Mouse (Mus musculus): ENCODE data around the gene Rabac1. TPM values are rescaled to one million over a fixed set of nuclear protein-coding genes. Genes with fewer than 3 reads are reported as not detected.

Rabac1 gene
- polyA plus RNA-seq, 1 experiment from 2014 or later: 67.4 TPM

DNA sequence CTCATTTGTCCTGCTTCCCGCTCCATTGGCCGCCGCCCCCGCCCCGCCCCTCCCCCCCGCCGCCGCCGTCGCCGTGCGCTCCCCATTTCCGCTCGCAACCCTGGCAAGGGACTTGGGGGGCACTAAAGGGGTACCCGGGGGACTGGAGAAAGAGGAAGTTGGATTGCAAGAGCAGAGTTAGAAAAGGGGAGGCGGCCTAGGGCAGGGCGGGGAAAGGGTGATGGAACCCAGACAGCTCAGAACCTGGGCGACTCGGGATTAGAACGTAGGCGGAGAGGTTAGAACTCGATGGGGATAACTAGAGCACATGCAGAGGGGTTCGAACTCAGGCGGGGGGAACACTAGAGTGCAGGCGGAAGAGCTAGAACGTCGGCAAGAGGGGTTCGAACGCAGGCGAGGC lies 18.1 kb downstream of the Rabac1 start:
- Histone ChIP-seq H3K4me3 (peak overlapping the region; percentile 44), H3K4me1 (peaks cover 7% of the 10 kb centered on the region; the same call in 1 of the 2 replicates), H3K36me3 (no peaks in the 10 kb centered on the region), H3K9ac (no peak overlapping the region), H3K9me3 (replicated peaks) (0 out of 2 replicates have a peak, but pooled peaks cover 3% of the 10 kb centered on the region), H3K27ac (no peak overlapping the region), H3K4me2 (peak overlapping the region; percentile 62), H3K27me3 (replicated peaks) (peaks cover 81% of the 10 kb centered on the region)
- WGBS (ENCODE audit: insufficient replicate concordance): 2% methylated on average over 30 of the region's 30 CpGs
- no peak for ATAC-seq

- 2% methylated on average over 24 of the region's 24 CpGs for WGBS (ENCODE audit: insufficient replicate concordance)
Observed at GRCm38 (mm10) chr7:24953966-24954365, 18.6 kb downstream of the Rabac1 start.

DNA sequence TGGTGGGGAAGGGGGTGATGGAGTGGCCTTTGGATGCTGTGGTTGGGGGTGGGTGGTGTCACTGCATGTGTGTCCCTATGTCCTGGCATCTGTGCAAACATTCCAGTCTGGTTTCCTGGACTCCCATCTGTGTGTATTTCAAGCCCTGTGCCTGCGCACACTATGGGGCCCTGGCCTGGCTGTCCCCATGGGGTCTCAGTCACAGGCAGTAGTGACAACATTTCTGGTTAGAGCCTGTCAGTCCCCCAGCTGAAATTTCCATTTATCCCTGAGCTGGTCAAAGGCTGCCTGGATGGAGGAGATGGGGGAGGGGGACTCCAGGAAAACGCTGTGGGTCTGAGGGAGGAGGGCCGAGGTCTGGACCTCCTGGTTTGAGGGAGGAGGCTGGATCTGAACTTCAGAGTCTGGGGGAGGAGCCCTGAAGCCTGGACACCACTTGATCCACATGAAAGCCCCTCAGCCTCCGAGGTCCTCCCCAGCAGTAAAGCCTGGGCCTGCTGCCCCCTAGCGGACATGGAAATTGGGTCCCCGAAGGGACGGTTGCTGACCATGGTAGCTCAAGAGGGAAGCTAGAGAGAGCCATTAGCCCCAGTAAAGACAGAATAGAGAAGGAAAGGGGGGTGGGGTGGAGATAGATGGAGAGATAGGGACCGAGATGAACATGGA lies 22.5 kb downstream of the Rabac1 start:
- Histone ChIP-seq H3K9me3 (replicated peaks) (no peaks in the 10 kb centered on the region), H3K4me2 (no peak overlapping the region), H3K27me3 (replicated peaks) (peaks cover 100% of the 10 kb centered on the region), H3K4me1 (peaks cover 7% of the 10 kb centered on the region; the same call in 1 of the 2 replicates), H3K9ac (no peak overlapping the region), H3K4me3 (no peak overlapping the region), H3K27ac (no peak overlapping the region), H3K36me3 (no peaks in the 10 kb centered on the region)
- ATAC-seq: peak; percentile 29; the same call in 1 of the 2 replicates
- 1% methylated on average over 8 of the region's 8 CpGs for WGBS (ENCODE audit: insufficient replicate concordance)

More at GRCm38 (mm10) chr7:24953966-24954365, 18.6 kb downstream of the Rabac1 start:
- no peak for ATAC-seq
- H3K9ac ChIP-seq: no peak overlapping the region; the same call in 1 of the 2 replicates
- H3K4me3 ChIP-seq: peak overlapping the region; percentile 44
- H3K4me2 ChIP-seq: peak overlapping the region; percentile 62
- no peaks in the 10 kb centered on the region for H3K36me3 ChIP-seq
- no peak overlapping the region for H3K27ac ChIP-seq
- H3K9me3 ChIP-seq (replicated peaks): 0 out of 2 replicates have a peak, but pooled peaks cover 3% of the 10 kb centered on the region
- H3K4me1 ChIP-seq: peaks cover 7% of the 10 kb centered on the region; the same call in 1 of the 2 replicates
- H3K27me3 ChIP-seq (replicated peaks): peaks cover 86% of the 10 kb centered on the region

DNA sequence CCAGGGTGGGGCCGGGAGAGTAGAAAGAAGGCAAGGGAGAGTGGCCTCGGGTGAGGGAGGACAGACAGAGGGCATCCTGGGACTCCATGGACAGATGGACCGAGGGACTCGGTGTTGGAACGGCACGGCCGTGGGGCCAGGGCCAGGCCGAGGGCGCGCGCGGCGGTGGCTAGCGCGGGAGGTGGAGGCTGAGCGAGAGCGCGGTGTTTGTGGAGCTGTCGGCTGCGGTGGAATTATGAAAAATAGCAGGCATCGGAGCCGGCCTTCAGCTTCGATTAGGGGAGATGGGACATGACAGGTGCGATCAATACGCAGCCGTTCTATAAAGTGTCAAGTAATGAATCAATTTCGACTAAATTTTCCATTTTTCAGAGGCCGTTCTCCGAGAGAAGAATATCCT lies 23.8 kb downstream of the Rabac1 start:
- no peak overlapping the region for H3K9ac ChIP-seq
- no peak overlapping the region for H3K27ac ChIP-seq
- no peaks in the 10 kb centered on the region for H3K9me3 ChIP-seq (replicated peaks)
- ATAC-seq: no peak
- no peak overlapping the region for H3K4me2 ChIP-seq
- H3K27me3 ChIP-seq (replicated peaks): peaks cover 100% of the 10 kb centered on the region
- peaks cover 8% of the 10 kb centered on the region; the same call in 1 of the 2 replicates for H3K4me1 ChIP-seq
- 8% methylated on average over 29 of the region's 29 CpGs for WGBS (ENCODE audit: insufficient replicate concordance)
- H3K36me3 ChIP-seq: no peaks in the 10 kb centered on the region
- H3K4me3 ChIP-seq: no peak overlapping the region

GRCm38 (mm10) chr7:24947316-24948048 lies 25.1 kb downstream of the Rabac1 start:
- Histone ChIP-seq H3K36me3 (no peaks in the 10 kb centered on the region), H3K4me3 (no peak overlapping the region), H3K27me3 (replicated peaks) (peaks cover 100% of the 10 kb centered on the region), H3K4me2 (no peak overlapping the region), H3K27ac (no peak overlapping the region), H3K9me3 (replicated peaks) (no peaks in the 10 kb centered on the region), H3K9ac (no peak overlapping the region), H3K4me1 (peaks cover 8% of the 10 kb centered on the region; the same call in 1 of the 2 replicates)
- ATAC-seq: no peak
- WGBS (ENCODE audit: insufficient replicate concordance): 4% methylated on average over 7 of the region's 7 CpGs

- H3K36me3 ChIP-seq: no peaks in the 10 kb centered on the region
- no peak within 1 kb of the TSS for H3K9ac ChIP-seq
Observed at GRCm38 (mm10) chr7:24944257-24944950, 28.1 kb downstream of the Rabac1 start, which contains the start of gene Gm4881. TSS of gene Gm4881 (minus strand) at chr7:24944494.

GRCm38 (mm10) chr7:24943641-24944040 lies 28.9 kb downstream of the Rabac1 start:
- no peak for ATAC-seq
- Histone ChIP-seq H3K4me2 (no peak overlapping the region), H3K4me3 (no peak overlapping the region), H3K27ac (no peak overlapping the region), H3K27me3 (replicated peaks) (peaks cover 99% of the 10 kb centered on the region), H3K9ac (no peak overlapping the region), H3K36me3 (no peaks in the 10 kb centered on the region), H3K9me3 (replicated peaks) (no peaks in the 10 kb centered on the region), H3K4me1 (peaks cover 8% of the 10 kb centered on the region; the same call in 1 of the 2 replicates)
- 5% methylated on average over 6 of the region's 6 CpGs for WGBS (ENCODE audit: insufficient replicate concordance)

More at GRCm38 (mm10) chr7:24944257-24944950, 28.1 kb downstream of the Rabac1 start, which contains the start of gene Gm4881:
- Histone ChIP-seq H3K27me3 (replicated peaks) (peaks cover 99% of the 10 kb centered on the region), H3K27ac (no peak within 1 kb of the TSS), H3K4me1 (peaks cover 8% of the 10 kb centered on the region; the same call in 1 of the 2 replicates), H3K4me2 (peak within 1 kb of the TSS; percentile 58), H3K9me3 (replicated peaks) (no peaks in the 10 kb centered on the region), H3K4me3 (peak within 1 kb of the TSS; percentile 30)
- no peak for ATAC-seq
- WGBS (ENCODE audit: insufficient replicate concordance): 1% methylated on average over 63 of the region's 72 CpGs

GRCm38 (mm10) chr7:24931651-24932050 lies 40.9 kb downstream of the Rabac1 start:
- Histone ChIP-seq H3K27ac (no peak overlapping the region), H3K9me3 (replicated peaks) (no peaks in the 10 kb centered on the region), H3K9ac (no peak overlapping the region), H3K4me1 (no peaks in the 10 kb centered on the region), H3K4me3 (no peak overlapping the region), H3K27me3 (replicated peaks) (peaks cover 93% of the 10 kb centered on the region), H3K4me2 (no peak overlapping the region), H3K36me3 (peaks cover 9% of the 10 kb centered on the region)
- no peak for ATAC-seq
- WGBS (ENCODE audit: insufficient replicate concordance): 2% methylated on average over 15 of the region's 15 CpGs

DNA sequence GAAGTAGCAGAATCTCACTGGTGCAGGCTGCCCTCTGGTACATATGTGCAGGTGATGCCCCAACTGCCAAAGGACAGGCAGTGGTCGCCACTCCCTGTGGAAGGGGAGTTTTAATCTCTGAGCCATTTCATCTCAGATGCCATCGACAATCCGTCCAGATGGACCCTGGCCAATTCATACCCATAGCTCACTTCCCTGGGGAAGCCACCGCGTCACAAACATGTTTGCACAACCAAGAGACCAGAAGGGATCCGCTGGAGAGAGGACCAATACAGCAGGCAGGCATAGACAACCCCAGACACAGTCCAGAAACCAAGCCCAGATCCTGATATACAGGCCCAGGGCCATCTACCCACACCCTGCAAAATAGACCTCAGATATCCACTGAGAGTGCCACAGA lies 42.1 kb downstream of the Rabac1 start:
- H3K9ac ChIP-seq: no peak overlapping the region
- no peak overlapping the region for H3K4me2 ChIP-seq
- H3K9me3 ChIP-seq (replicated peaks): no peaks in the 10 kb centered on the region
- H3K27me3 ChIP-seq (replicated peaks): peaks cover 82% of the 10 kb centered on the region
- no peak overlapping the region for H3K4me3 ChIP-seq
- no peak overlapping the region for H3K27ac ChIP-seq
- peaks cover 20% of the 10 kb centered on the region for H3K36me3 ChIP-seq
- ATAC-seq: no peak
- no peaks in the 10 kb centered on the region for H3K4me1 ChIP-seq
- 54% methylated on average over 6 of the region's 6 CpGs for WGBS (ENCODE audit: insufficient replicate concordance)

Measured in liver, embryonic 12.5 days (tissue).